Mouse (Mus musculus): ENCODE measurements around the gene F2rl2. TPM values are rescaled to one million over a fixed set of nuclear protein-coding genes. Genes with fewer than 3 reads are reported as not detected.

The F2rl2 gene
- total and polyA plus RNA-seq, 3 experiments, result 0.04 TPM; not detected in 2

GRCm38 (mm10) chr13:95667260-95667659, 29.4 kb upstream of the F2rl2 start:
- H3K36me3 ChIP-seq (ENCODE audit: control insufficient read depth in 1 of 2, insufficient read depth in 2 of 2, low read length in 2 of 2), result peaks cover 0 to 9% of the 10 kb centered on the region in 2 experiments; a peak in 2 of 4 replicates
- H3K27ac ChIP-seq (ENCODE audit: control insufficient read depth, low read depth, low read length), result no peak overlapping the region
- no peak for TF ChIP-seq ZKSCAN1 (IDR thresholded peaks at IDR 0.05; ENCODE audit: low read depth, low read length)
- no peak for TF ChIP-seq TAL1 (IDR thresholded peaks at IDR 0.05; ENCODE audit: low read length)
- TF ChIP-seq BHLHE40 (IDR thresholded peaks at IDR 0.05; ENCODE audit: borderline replicate concordance, low read depth, low read length), result no peak
- peak; percentile 78 for TF ChIP-seq ZC3H11A (IDR thresholded peaks at IDR 0.05; ENCODE audit: low read depth, low read length)
- no peak for TF ChIP-seq POLR2AphosphoS2 (IDR thresholded peaks at IDR 0.05; ENCODE audit: low read length)
- no peak for TF ChIP-seq POLR2A (IDR thresholded peaks at IDR 0.05; ENCODE audit: control insufficient read depth in 1 of 2, insufficient read depth in 1 of 2, low read depth in 1 of 2, low read length in 2 of 2, poor library complexity in 1 of 2)
- no peak for TF ChIP-seq NRF1 (IDR thresholded peaks at IDR 0.05; ENCODE audit: insufficient read depth, low read depth, low read length, poor library complexity, severe bottlenecking)
- TF ChIP-seq TCF12 (IDR thresholded peaks at IDR 0.05; ENCODE audit: low read depth, low read length), result no peak
- no peak for TF ChIP-seq JUND (IDR thresholded peaks at IDR 0.05; ENCODE audit: low read depth, low read length)
- TF ChIP-seq CTCF (IDR thresholded peaks at IDR 0.05 in 2 of 3, conservative IDR thresholded peaks at IDR 0.05 in 1 of 3; ENCODE audit: control insufficient read depth in 1 of 3, insufficient read depth in 1 of 3, low read depth in 2 of 3, low read length in 3 of 3, poor library complexity in 1 of 3, severe bottlenecking in 1 of 3), result peak in 2 of 3 experiments; percentile 31 to 68; a peak in 3 of 6 replicates
- TF ChIP-seq ZMIZ1 (IDR thresholded peaks at IDR 0.05; ENCODE audit: low read depth, low read length), result no peak
- TF ChIP-seq NELFE (IDR thresholded peaks at IDR 0.05; ENCODE audit: low read depth, low read length), result no peak
- peak; percentile 72 for TF ChIP-seq RAD21 (IDR thresholded peaks at IDR 0.05; ENCODE audit: low read depth, low read length)
- TF ChIP-seq SMC3 (IDR thresholded peaks at IDR 0.05; ENCODE audit: low read depth, low read length), result peak; percentile 79
- no peak for TF ChIP-seq MYB (IDR thresholded peaks at IDR 0.05; ENCODE audit: low read depth, low read length)
- no peak for TF ChIP-seq MYC (IDR thresholded peaks at IDR 0.05; ENCODE audit: low read depth, low read length)
- no peak for TF ChIP-seq ETS1 (IDR thresholded peaks at IDR 0.05; ENCODE audit: low read depth, low read length)
- no peak for TF ChIP-seq GATA1 (IDR thresholded peaks at IDR 0.05; ENCODE audit: low read depth, low read length)
- TF ChIP-seq CHD1 (IDR thresholded peaks at IDR 0.05; ENCODE audit: low read depth, low read length), result no peak
- no peak for TF ChIP-seq ELF1 (IDR thresholded peaks at IDR 0.05; ENCODE audit: low read depth, low read length)
- no peak for TF ChIP-seq EP300 (IDR thresholded peaks at IDR 0.05; ENCODE audit: low read depth in 1 of 2, low read length in 2 of 2)
- no peak overlapping the region for H3K9ac ChIP-seq (ENCODE audit: control insufficient read depth, low read depth, low read length, poor library complexity, severe bottlenecking)
- no peaks in the 10 kb centered on the region for H3K79me2 ChIP-seq (ENCODE audit: control insufficient read depth, insufficient read depth, low read length, poor library complexity)
- H3K4me3 ChIP-seq (ENCODE audit: control insufficient read depth in 1 of 2, insufficient read depth in 1 of 2, low read depth in 2 of 2, low read length in 2 of 2), result no peak overlapping the region
- peaks cover 2 to 10% of the 10 kb centered on the region in 2 experiments; a peak in 3 of 4 replicates for H3K4me1 ChIP-seq (ENCODE audit: control insufficient read depth in 1 of 2, insufficient read depth in 2 of 2, low read length in 2 of 2)
- peak; percentile 49 for DNase-seq (ENCODE audit: low read depth, low spot score)
- no peaks in the 10 kb centered on the region for H3K27me3 ChIP-seq (ENCODE audit: control insufficient read depth in 1 of 2, insufficient read depth in 2 of 2, low read length in 2 of 2)
- H3K9me3 ChIP-seq (replicated peaks; ENCODE audit: insufficient read depth, low read length), result no peaks in the 10 kb centered on the region

- Histone ChIP-seq H3K27me3 (ENCODE audit: control insufficient read depth in 1 of 2, insufficient read depth in 2 of 2, low read length in 2 of 2) (no peaks in the 10 kb centered on the region), H3K79me2 (ENCODE audit: control insufficient read depth, insufficient read depth, low read length, poor library complexity) (no peaks in the 10 kb centered on the region), H3K9ac (ENCODE audit: control insufficient read depth, low read depth, low read length, poor library complexity, severe bottlenecking) (no peak overlapping the region), H3K36me3 (ENCODE audit: control insufficient read depth in 1 of 2, insufficient read depth in 2 of 2, low read length in 2 of 2) (peaks cover 0 to 9% of the 10 kb centered on the region in 2 experiments; a peak in 2 of 4 replicates), H3K27ac (ENCODE audit: control insufficient read depth, low read depth, low read length) (peak overlapping the region; percentile 96; the same call in 1 of the 2 replicates), H3K9me3 (replicated peaks; ENCODE audit: insufficient read depth, low read length) (no peaks in the 10 kb centered on the region), H3K4me1 (ENCODE audit: control insufficient read depth in 1 of 2, insufficient read depth in 2 of 2, low read length in 2 of 2) (peaks cover 4 to 10% of the 10 kb centered on the region in 2 experiments; a peak in 3 of 4 replicates), H3K4me3 (ENCODE audit: control insufficient read depth in 1 of 2, insufficient read depth in 1 of 2, low read depth in 2 of 2, low read length in 2 of 2) (no peak overlapping the region)
- no peak for TF ChIP-seq SMC3 (IDR thresholded peaks at IDR 0.05; ENCODE audit: low read depth, low read length)
- no peak for TF ChIP-seq MEF2A (IDR thresholded peaks at IDR 0.05; ENCODE audit: extremely low read depth, insufficient replicate concordance, low read depth, low read length, poor library complexity, severe bottlenecking)
- TF ChIP-seq CHD2 (IDR thresholded peaks at IDR 0.05; ENCODE audit: low read length), result no peak
- no peak for TF ChIP-seq GATA1 (IDR thresholded peaks at IDR 0.05; ENCODE audit: low read depth, low read length)
- TF ChIP-seq ZC3H11A (IDR thresholded peaks at IDR 0.05; ENCODE audit: low read depth, low read length), result no peak
- TF ChIP-seq E2F4 (IDR thresholded peaks at IDR 0.05; ENCODE audit: borderline replicate concordance, low read depth, low read length), result no peak
- TF ChIP-seq UBTF (IDR thresholded peaks at IDR 0.05; ENCODE audit: borderline replicate concordance, insufficient read depth, low read depth, low read length), result no peak
- no peak for DNase-seq (ENCODE audit: low read depth, low spot score)
Measured at GRCm38 (mm10) chr13:95670534-95670933, 26.1 kb upstream of the F2rl2 start.
